Mouse (Mus musculus) thymus, adult 2 months (tissue): Measurements from ENCODE around the gene Chst11. TPM values are rescaled to one million over a fixed set of nuclear protein-coding genes. Genes with fewer than 3 reads are reported as not detected.

Experiments
- DNase-seq: peaks from one replicate; pipeline ENCODE4 v3.0.0; 2021
- H3K27ac ChIP-seq: fragments of 200-500 bp; 2 replicates; pipeline ENCODE4 v1.5.1; 2012; ENCODE audit warnings: low read length, control low read depth; ENCODE audit not compliant: control insufficient read depth, insufficient read depth
- H3K27me3 ChIP-seq: fragments of 200-500 bp; 2 replicates; pipeline ENCODE4 v1.6.1; 2012; ENCODE audit warnings: mild to moderate bottlenecking, low read length, moderate library complexity, mixed read lengths; ENCODE audit not compliant: control insufficient read depth, insufficient read depth
- H3K36me3 ChIP-seq: fragments of 200-500 bp; 2 replicates; pipeline ENCODE4 v1.6.1; 2012; ENCODE audit warnings: mild to moderate bottlenecking, low read length, moderate library complexity; ENCODE audit not compliant: control insufficient read depth, insufficient read depth
- H3K4me1 ChIP-seq: fragments of 200-500 bp; replicated peaks from 2 replicates; pipeline ENCODE4 v1.6.1; 2012; ENCODE audit warnings: low read length; ENCODE audit not compliant: control insufficient read depth, insufficient read depth
- H3K4me3 ChIP-seq: fragments of 200-500 bp; 2 replicates; pipeline ENCODE4 v1.5.1; 2012; ENCODE audit warnings: mild to moderate bottlenecking, low read length, control low read depth, moderate library complexity; ENCODE audit not compliant: control insufficient read depth, insufficient read depth
- CTCF ChIP-seq: fragments of 200-500 bp; IDR thresholded peaks from 2 replicates; pipeline ENCODE4 v1.5.1; 2012; ENCODE audit warnings: mild to moderate bottlenecking, control low read depth, low read length, moderate library complexity, borderline replicate concordance; ENCODE audit not compliant: control insufficient read depth, poor library complexity, insufficient read depth; ENCODE audit errors: extremely low read depth
- POLR2A ChIP-seq: fragments of 200-500 bp; IDR thresholded peaks from 2 replicates; pipeline ENCODE4 v1.6.1; 2012; ENCODE audit warnings: mild to moderate bottlenecking, low read length, control low read depth, moderate library complexity; ENCODE audit not compliant: control insufficient read depth, poor library complexity, insufficient read depth; ENCODE audit errors: extremely low read depth
- WGBS: fragments of 180-500 bp; shearing (Covaris S2); methylation state at CpG from one replicate; pipeline ENCODE4 v1.1.7; 2018; 5-methylcytosine and 5-hydroxymethylcytosine counted together
- polyA plus RNA-seq: library from polyadenylated mRNA; depleted of rRNA; stranded (reverse); fragments of >200 nt; gene quantifications from 2 replicates; pipeline ENCODE4 v1.2.3, GENCODE M21; 2012

Gene Chst11
- polyA plus RNA-seq, 1 experiment = 19.4 TPM

- DNase-seq = no peak
- no peak overlapping the region for H3K27ac ChIP-seq
- peaks cover 11% of the 10 kb centered on the region for H3K4me1 ChIP-seq
- no peaks in the 10 kb centered on the region for H3K36me3 ChIP-seq
- WGBS = 82% methylated on average over 6 of the region's 6 CpGs
- TF ChIP-seq CTCF (no peak), POLR2A (no peak)
- H3K27me3 ChIP-seq = no peaks in the 10 kb centered on the region
- H3K4me3 ChIP-seq = no peak overlapping the region
Observed at GRCm38 (mm10) chr10:83108946-83109345, 123.6 kb downstream of the Chst11 start.

GRCm38 (mm10) chr10:83111046-83111445 lies 125.7 kb downstream of the Chst11 start:
- no peaks in the 10 kb centered on the region for H3K36me3 ChIP-seq

GRCm38 (mm10) chr10:83112345-83112744 lies 127.0 kb downstream of the Chst11 start:
- DNase-seq = no peak
- peaks cover 16% of the 10 kb centered on the region for H3K4me1 ChIP-seq
- WGBS = 90% methylated on average over 4 of the region's 4 CpGs

More at GRCm38 (mm10) chr10:83111046-83111445, 125.7 kb downstream of the Chst11 start:
- Histone ChIP-seq H3K27me3 (no peaks in the 10 kb centered on the region), H3K27ac (no peak overlapping the region), H3K4me3 (no peak overlapping the region), H3K4me1 (peaks cover 11% of the 10 kb centered on the region)
- 95% methylated on average over 6 of the region's 6 CpGs for WGBS
- no peak for DNase-seq
- TF ChIP-seq POLR2A = no peak
- TF ChIP-seq CTCF = no peak

GRCm38 (mm10) chr10:83114564-83114963 lies 129.3 kb downstream of the Chst11 start:
- Histone ChIP-seq H3K36me3 (no peaks in the 10 kb centered on the region), H3K4me3 (no peak overlapping the region), H3K27me3 (no peaks in the 10 kb centered on the region), H3K27ac (no peak overlapping the region), H3K4me1 (peaks cover 24% of the 10 kb centered on the region)
- TF ChIP-seq POLR2A = no peak
- no peak for TF ChIP-seq CTCF
- no peak for DNase-seq
- WGBS = 98% methylated on average over 5 of the region's 5 CpGs

More at GRCm38 (mm10) chr10:83112345-83112744, 127.0 kb downstream of the Chst11 start:
- Histone ChIP-seq H3K36me3 (no peaks in the 10 kb centered on the region), H3K27ac (no peak overlapping the region), H3K27me3 (no peaks in the 10 kb centered on the region), H3K4me3 (no peak overlapping the region)
- TF ChIP-seq CTCF = no peak
- no peak for TF ChIP-seq POLR2A

- 35% methylated on average over 11 of the region's 11 CpGs for WGBS
- no peak overlapping the region for H3K27ac ChIP-seq
- no peak for DNase-seq
- TF ChIP-seq CTCF (no peak), POLR2A (no peak)
- peaks cover 24% of the 10 kb centered on the region for H3K4me1 ChIP-seq
- H3K36me3 ChIP-seq = no peaks in the 10 kb centered on the region
- no peaks in the 10 kb centered on the region for H3K27me3 ChIP-seq
- no peak overlapping the region for H3K4me3 ChIP-seq
Observed at GRCm38 (mm10) chr10:83116889-83117288, 131.6 kb downstream of the Chst11 start.

- H3K27ac ChIP-seq = no peak overlapping the region
- H3K36me3 ChIP-seq = no peaks in the 10 kb centered on the region
- H3K27me3 ChIP-seq = no peaks in the 10 kb centered on the region
- 32% methylated on average over 6 of the region's 6 CpGs for WGBS
- no peak for TF ChIP-seq CTCF
- TF ChIP-seq POLR2A = no peak
- DNase-seq = peak; percentile 40
- H3K4me1 ChIP-seq = peaks cover 24% of the 10 kb centered on the region
- H3K4me3 ChIP-seq = no peak overlapping the region
Observed at GRCm38 (mm10) chr10:83117851-83118250, 132.6 kb downstream of the Chst11 start.

- Histone ChIP-seq H3K4me1 (peaks cover 19% of the 10 kb centered on the region), H3K36me3 (no peaks in the 10 kb centered on the region), H3K4me3 (no peak overlapping the region), H3K27me3 (no peaks in the 10 kb centered on the region), H3K27ac (no peak overlapping the region)
- 84% methylated on average over 3 of the region's 3 CpGs for WGBS
- TF ChIP-seq CTCF (no peak), POLR2A (no peak)
- no peak for DNase-seq
Observed at GRCm38 (mm10) chr10:83118613-83119012, 133.3 kb downstream of the Chst11 start.
